Mouse (Mus musculus): Measurements from ENCODE around the gene Mical3.
A peak's percentile ranks its signal among the peaks of the same experiment; 100 is the strongest.

Mical3 gene

DNA sequence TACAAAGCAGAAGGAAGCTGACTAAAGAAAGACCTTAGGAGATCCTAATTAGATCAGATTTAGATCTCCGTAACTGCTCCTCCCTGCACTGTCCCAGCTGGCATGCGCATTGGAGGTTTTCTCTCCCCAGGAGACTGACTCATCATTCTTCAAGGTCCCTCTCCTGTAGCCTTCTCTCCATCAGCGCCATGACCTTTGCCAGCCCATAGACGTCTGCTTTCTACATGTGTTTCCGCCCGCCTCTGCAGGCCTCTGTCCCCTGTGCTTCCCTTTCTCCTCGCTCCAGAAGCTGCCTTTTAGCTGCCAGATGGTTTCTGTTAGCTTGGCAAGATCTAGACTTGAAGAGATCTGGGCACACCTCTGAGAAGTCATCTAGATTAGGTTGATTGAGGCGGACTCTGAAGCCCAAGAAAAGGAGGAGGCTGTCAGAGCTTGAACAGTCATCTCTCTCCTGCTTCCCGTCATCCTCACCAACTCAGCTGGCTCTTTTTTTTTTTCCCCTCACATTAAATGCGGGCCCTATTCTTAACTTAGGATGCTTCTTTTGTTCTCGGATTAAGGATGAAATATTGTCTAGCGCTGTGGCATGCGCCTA is 14.3 kb upstream of the Mical3 start:
- DNase-seq: no peak

DNA sequence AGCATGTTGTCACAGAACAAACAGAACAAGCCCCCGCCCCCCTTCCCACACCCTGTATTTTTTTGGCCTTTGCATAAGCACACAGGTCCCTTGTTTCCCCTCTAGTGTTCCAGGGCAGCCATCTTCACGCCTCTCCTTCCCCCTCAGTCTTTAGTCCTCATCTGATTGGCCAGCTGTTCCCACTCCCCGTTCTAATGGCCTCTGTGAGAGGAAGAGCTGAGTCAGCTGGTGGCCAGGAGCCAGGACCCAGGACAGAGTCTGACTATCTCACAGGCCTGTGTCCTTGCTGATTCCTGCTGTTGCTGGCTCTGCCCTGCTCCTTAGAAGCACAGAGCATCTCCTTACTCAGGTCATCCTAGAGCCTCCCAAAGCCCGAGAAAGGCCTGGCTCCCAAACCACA is 13.3 kb upstream of the Mical3 start:
- DNase-seq: peak; percentile 47

- DNase-seq: peak; percentile 24
Observed at GRCm38 (mm10) chr6:121143439-121143838, 12.6 kb upstream of the Mical3 start.

GRCm38 (mm10) chr6:121142298-121142697 is 11.5 kb upstream of the Mical3 start:
- no peak for DNase-seq

DNA sequence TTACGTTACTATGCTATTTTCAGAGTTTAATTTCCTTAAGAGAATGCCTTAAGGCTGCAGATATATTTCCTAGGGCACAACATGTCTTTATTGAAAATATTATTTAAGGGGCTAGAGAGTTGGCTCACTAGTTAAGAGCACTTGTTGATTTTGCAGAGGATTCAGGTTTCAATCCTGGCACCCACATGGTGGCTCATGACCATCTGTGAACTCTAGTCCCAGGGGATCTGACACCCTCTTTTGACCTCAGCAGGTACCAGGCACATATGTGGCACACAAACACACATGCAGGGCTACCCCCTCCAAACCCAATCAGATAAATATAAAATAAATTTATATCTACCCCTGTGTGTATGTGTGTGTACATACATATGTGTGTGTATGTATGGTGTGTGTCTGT is 8.5 kb upstream of the Mical3 start:
- DNase-seq: no peak

GRCm38 (mm10) chr6:121138338-121139040 is 7.7 kb upstream of the Mical3 start:
- no peak for DNase-seq

DNA sequence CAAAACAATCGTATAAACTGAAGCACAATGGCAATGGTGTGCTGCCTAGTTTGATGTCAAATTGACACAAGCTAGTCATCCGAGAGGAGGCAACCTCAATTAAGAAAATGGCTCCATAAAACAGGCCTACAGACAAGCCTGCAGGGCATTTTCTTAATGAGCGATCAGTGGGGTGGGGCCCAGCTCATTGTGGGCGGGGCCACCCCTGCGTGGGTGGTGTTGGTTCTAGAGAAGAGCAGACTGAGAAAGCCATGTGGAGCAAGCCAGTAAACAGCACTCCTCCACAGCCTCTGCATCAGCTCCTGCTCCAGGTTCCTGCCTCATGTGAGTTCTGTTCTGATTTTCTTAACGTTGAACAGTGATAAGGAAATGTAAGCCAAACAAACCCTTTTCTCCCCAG is 6.4 kb upstream of the Mical3 start:
- DNase-seq: peak; percentile 32

GRCm38 (mm10) chr6:121134884-121135283 is 4.1 kb upstream of the Mical3 start:
- no peak for DNase-seq

GRCm38 (mm10) chr6:121134249-121134648 is 3.5 kb upstream of the Mical3 start:
- no peak for DNase-seq

GRCm38 (mm10) chr6:121130039-121130705 is 627 bp downstream of the Mical3 start:
- DNase-seq: peak; percentile 88

GRCm38 (mm10) chr6:121129506-121129905 is 1.3 kb downstream of the Mical3 start:
- peak; percentile 12 for DNase-seq

GRCm38 (mm10) chr6:121128736-121129135 is 2.1 kb downstream of the Mical3 start:
- no peak for DNase-seq

- DNase-seq: no peak
Observed at GRCm38 (mm10) chr6:121127726-121128125, 3.1 kb downstream of the Mical3 start.

DNA sequence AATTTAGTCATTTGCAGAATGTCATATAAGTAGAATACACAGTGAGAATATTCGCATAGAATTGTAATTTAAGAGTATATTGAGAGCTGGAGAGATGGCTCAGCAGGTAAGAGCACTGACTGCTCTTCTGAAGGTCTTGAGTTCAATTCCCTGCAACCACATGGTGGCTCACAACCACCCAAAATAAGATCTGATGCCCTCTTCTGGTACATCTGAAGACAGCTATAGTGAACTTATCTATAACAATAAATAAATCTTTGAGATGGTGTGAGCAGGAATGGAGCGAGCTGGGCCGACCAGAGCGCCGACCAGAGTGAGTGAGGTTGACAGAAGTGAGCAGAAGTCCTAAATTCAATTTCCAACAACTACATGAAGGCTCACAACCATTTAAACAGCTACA is 4.6 kb downstream of the Mical3 start:
- DNase-seq: no peak

GRCm38 (mm10) chr6:121122739-121123241 is 8.0 kb downstream of the Mical3 start:
- no peak for DNase-seq

DNA sequence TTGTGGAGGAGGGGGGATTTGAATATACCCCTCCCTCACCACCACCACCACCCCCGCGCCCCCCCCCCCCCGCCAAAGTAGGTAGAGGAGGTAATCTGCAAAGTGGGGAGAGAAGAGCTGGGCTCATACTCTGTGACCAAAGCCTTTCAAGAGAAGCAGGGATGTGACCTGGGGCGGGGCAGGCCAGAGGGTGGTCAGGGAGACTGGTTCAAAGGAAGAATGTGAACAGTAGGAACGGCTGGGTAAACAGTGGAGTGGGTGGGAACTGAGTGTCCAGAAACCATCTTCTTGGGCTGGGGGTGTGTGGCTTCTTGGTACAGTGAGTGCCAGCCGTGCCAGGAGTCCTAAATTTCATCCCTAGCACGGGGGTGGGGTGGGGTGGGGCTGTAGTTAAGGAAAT is 10.0 kb downstream of the Mical3 start:
- no peak for DNase-seq

DNA sequence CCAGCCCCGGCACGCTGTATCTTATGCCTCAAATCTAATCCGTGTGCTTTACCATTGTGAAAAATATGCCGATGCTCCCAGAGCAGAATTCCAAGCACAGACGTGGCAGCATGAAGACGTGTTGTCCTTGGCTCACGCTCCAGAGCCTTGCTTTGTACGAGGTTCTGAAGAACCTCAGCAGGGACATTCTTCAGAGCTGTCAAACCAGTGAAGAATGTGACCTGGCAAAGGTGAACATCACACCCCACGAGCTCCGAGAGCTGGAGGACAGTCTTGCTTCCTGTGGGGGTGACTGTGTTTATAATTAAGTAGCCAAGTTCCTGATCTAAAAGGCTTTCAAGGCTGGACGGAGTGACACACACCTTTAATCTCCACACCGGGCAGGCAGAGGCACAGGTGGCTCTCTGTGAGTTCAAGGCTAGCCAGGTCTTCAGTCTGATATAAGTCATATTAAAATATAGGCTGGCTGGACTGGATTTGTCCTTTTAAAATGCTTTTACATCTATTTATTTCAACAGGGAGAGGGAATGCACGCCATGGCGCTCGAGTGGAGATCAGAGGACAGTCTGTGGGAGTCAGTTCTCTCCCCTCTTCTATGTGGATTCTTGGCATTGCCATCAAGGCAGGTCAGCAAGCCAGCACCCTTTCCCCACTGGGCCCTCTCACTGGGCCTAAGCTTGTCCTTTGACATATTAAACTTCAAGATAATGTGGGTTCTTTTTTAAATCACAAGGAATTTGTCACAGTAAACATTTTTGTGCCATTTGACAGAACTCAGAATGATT is 12.6 kb downstream of the Mical3 start:
- DNase-seq: no peak

GRCm38 (mm10) chr6:121117142-121117541 is 13.7 kb downstream of the Mical3 start:
- peak; percentile 55 for DNase-seq

GRCm38 (mm10) chr6:121116434-121116833 is 14.4 kb downstream of the Mical3 start:
- peak; percentile 35 for DNase-seq

DNA sequence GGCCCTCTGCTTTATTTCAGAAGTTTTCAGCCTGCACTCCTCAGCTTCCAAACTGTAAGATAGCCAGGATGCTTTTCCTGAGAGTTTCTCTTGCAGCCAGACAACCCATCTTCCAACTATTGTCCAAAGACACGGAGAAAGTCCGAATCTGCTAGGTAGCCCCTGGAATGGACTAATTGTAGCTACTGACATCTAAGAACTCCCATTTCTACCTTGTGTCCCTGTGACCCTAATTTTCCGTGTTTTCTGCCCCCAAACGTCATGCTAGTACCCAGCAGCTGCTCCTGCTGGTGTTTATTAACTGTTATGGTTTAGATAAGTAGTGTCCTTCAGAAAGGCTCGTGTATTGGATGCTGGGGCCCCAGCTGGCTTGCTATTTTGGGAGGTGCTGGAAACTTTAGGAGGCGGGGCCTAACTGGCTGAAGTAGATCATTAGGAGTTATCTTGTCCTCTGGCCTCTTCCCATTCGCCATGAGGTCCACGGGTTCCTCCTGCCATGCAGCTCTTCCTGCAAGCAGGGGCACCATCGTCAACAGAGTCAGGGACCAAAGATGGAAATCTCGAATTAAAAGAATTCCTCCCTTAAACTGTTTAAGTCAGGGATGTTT is 19.2 kb downstream of the Mical3 start:
- peak; percentile 93 for DNase-seq

GRCm38 (mm10) chr6:121109998-121110603 is 20.7 kb downstream of the Mical3 start:
- DNase-seq: peak; percentile 93
